Mouse (Mus musculus): Measurements from ENCODE around the gene Maff.

- TF ChIP-seq CTCF (IDR thresholded peaks at IDR 0.05; ENCODE audit: low read depth, low read length) (no peak), POLR2A (IDR thresholded peaks at IDR 0.05; ENCODE audit: borderline replicate concordance, low read depth, low read length) (no peak)
These were observed 2.2 kb downstream of the Maff start for GRCm38 (mm10) chr15:79348651-79349050.
